Mouse (Mus musculus) ZHBTc4 (cell line): ENCODE results near the gene Tmem120a.

ENCODE experiments used
- DNase-seq: peaks from one replicate; pipeline ENCODE4 v3.0.0-alpha.2; 2011; ENCODE audit warnings: low read depth, low spot score

The Tmem120a gene

GRCm38 (mm10) chr5:135710599-135711214, 33.5 kb downstream of the Tmem120a start:
- DNase-seq = no peak

- DNase-seq = no peak
Observed at GRCm38 (mm10) chr5:135709716-135710115, 34.5 kb downstream of the Tmem120a start.

DNA sequence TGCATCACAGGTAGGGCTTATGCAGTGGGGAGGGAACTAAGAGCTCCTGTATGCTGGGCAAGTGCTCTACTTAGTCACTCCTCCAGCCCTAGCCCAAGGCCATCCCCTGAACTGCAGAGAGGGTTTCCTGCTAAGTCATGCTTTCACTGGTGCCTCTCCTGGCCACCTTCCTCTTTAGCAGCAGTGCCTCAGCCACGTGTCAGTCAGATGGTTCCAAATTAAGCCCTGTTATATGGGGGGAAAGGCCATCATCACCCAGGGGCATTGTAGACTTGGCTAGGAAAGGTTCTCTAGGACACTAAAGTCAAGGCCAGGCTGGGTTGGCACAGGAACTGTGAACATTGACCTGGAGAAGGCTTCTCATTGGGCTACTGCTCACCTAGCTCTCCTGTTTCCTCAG, 36.4 kb downstream of the Tmem120a start:
- peak; percentile 35 for DNase-seq

GRCm38 (mm10) chr5:135707039-135707438, 37.2 kb downstream of the Tmem120a start:
- no peak for DNase-seq

GRCm38 (mm10) chr5:135705383-135705782, 38.9 kb downstream of the Tmem120a start:
- no peak for DNase-seq

DNA sequence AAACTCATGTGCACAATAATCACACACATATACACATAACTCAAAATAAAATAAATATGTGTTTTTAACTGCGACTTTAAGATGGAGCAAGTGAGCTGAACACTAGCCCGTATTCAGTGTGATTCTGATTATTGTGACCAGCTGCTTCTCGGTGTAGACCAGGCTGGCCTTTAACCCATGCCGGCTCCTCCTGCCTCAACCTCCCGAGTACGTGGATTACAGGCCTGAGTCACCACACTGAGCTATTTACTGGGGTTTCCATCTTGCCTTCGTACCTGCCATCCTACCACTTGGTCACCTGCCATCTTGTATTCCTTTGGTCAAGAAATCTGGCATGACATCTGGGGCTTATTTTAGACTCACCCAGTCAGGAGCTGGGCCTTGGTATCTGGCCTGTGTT, 40.8 kb downstream of the Tmem120a start:
- DNase-seq = no peak

DNA sequence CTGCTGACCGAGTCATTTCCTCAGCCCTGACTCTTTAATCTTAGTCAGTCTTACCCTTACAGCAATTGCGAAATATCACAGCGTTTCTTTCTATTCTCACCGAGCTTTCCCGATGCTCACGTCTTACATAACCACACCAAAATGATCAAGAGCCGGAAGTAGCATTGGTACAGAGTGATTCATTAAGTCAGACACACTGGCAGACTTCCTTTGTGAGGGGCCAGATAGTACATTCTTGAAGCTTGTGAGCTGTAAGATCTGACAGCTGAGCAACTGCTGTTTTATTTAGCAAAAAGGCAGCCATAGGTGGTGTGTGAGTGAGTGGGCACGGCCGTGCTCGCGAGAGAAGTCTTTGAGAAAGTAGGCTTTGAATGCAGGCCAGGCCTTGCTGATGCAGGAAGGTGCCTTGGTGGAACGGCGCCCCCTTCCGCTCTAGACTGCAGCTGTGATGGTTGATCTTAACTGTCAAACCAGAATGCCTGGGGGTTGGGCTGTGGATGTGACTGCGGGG, 41.5 kb downstream of the Tmem120a start:
- peak; percentile 75 for DNase-seq

DNA sequence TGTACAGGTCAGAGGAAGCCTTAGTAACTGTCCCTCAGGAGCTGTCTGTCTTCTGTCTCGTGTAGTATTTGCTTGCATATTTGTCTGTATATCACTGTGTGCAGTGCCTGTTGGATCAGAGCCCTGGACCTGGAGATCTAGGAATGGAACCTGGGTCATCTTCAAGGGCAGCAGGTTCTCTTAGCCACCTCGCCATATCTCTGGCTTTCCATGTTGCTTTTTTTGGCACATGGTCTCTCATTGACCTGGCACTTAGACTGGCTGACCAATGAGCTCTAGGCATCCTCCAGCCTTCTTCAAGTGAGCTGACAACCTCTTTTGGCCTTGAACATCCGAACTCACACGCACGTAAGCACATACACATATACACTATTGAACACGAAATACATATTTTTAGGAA, 42.1 kb downstream of the Tmem120a start:
- DNase-seq = no peak

DNA sequence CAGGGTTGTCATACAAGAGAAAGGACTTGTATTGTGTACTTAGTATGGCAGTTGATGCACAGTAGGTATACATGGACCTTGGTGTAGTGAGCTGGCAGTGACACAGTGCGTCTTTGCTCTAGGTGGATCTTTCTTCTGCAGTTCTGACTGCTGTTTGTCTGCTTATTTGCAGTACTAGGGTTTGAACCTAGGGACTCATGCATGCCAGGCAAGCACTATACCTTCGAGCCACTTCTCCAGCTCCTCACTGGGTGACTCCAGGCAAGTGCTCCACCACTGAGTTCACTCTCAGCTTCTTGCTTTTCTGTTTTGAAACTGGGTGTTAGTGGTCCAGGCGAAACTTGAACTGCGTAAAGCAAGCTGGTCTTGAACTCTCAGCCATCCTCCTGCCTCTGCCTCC, 42.6 kb downstream of the Tmem120a start:
- DNase-seq = no peak

GRCm38 (mm10) chr5:135697711-135698111, 46.5 kb downstream of the Tmem120a start:
- no peak for DNase-seq

DNA sequence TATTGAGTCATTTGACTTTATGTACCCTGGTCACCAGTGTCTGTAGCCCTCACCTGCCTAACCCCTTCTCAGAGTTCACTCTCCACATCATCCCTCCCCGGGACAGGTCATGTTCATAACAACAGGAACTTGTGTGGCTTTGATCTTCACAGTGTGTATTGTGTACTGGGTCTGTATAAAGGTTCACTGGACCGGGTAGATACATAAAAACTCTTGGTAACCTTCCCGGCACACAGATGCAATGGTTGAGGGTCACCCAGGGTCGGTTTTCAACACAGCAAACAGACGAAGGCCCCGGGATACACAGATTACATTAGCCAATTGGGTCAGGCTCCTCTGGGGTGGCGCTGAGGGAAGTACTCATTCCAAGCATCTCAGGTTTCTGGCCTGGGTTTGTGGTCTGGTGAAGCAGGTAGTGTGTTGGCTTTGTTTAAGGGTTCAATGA, 48.9 kb downstream of the Tmem120a start:
- no peak for DNase-seq

DNA sequence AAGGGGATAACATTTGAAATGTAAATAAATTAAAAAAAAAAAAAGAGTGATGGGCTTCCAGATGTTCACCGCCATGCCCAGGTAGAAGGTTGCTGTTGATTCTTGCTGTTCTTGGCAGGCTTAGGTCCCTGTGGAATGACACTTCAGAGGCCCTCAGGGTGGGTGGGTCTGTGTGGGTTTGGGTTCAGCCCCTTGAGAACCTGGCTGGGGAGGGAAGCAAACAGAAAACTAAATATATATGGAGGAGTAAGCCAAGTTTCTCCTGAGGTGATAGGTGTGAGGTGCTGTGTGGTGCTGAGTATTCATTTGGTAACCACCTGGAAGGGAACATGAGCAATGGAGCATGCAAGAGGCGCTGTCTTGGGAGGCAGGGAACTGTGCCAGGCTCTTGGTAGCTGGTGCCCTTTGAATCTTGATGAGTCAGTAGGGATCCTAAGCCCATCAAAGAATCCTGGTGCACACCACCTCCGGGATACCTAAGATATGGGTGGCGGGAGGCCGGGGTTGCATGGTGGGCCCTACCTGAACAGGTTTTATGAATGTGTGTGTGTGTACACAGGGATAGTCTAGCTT, 50.9 kb downstream of the Tmem120a start:
- no peak for DNase-seq

DNA sequence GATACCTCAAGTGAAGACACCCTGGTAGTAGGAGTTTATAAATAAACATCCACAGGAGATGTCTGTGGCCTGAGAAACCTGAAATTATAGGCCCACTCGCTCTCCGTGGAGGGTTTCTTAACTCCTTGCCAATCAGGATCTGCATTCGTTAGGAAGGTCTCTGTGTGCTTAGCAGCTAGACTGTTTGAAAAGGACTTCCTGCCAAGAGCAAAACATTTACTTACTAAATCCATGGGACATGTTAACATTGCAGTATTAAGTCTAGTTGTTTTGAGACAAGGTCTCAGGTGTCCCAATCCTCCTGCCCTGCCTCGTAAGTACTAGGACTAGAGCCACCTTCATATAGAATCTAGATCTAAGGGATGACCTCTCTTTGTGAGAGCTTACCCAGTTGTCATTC, 53.0 kb downstream of the Tmem120a start:
- DNase-seq = no peak

DNA sequence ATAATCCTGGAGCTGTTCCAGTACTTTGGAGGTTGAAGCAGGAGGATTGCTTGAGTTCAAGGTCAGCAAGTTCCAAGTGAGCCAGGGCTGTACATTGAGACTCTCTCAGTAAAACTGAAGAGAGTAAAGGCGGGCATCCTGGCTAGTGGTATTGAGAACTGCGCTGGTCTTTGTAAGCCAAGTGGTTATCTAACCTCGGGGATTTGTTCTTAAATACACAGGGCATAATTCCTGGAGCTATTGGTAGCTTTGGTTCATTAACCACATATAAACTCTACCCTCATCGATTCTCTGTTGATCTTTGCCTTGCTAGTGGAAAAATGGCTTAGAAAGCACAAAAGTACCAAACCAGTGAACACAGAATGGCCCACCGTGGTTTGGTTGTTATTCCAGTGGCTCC, 53.8 kb downstream of the Tmem120a start:
- DNase-seq = no peak
